Mouse (Mus musculus) liver, embryonic 14.5 days (tissue): ENCODE measurements around the gene Mroh8. TPM values are rescaled to one million over a fixed set of nuclear protein-coding genes. Genes with fewer than 3 reads are reported as not detected.
"Not testable (repeated sequence)": the region's sequence is repeated elsewhere in the genome, so short reads cannot be mapped to it uniquely, and the experiment has no call there.

Experiments
- ATAC-seq: fragments of 200-750 bp; cut with Nextera tagmentation; 2 replicates; pipeline ENCODE4 v1.8.0; 2017; ENCODE audit warnings: moderate number of reproducible peaks, mild to moderate bottlenecking, moderate library complexity; ENCODE audit not compliant: insufficient read depth
- DNase-seq, 3 experiments: peaks; one replicate each; pipeline ENCODE4 v3.0.0-alpha.2; 2012 to 2013; ENCODE audit warnings: low read depth in 3 of 3, low spot score in 3 of 3
- H3K27ac ChIP-seq: fragments of 300-500 bp; sonication (generic); 2 replicates; pipeline ENCODE4 v1.5.1; 2014; ENCODE audit warnings: moderate library complexity, mild to moderate bottlenecking, control low read depth, inconsistent platforms
- H3K27me3 ChIP-seq: fragments of 300-500 bp; sonication (generic); 2 replicates; pipeline ENCODE4 v1.6.1; 2014; ENCODE audit warnings: mild to moderate bottlenecking, low read length, moderate library complexity; ENCODE audit not compliant: control insufficient read depth, insufficient read depth
- H3K36me3 ChIP-seq: fragments of 300-500 bp; sonication (generic); replicated peaks from 2 replicates; pipeline ENCODE4 v1.6.1; 2014; ENCODE audit warnings: low read depth; ENCODE audit not compliant: control insufficient read depth, insufficient read depth
- H3K4me1 ChIP-seq, 2 experiments: fragments of 200-500 bp in 1 of 2; fragments of 300-500 bp in 1 of 2; sonication (generic) in 1 of 2; replicated peaks; 2 replicates each; pipeline ENCODE4 v1.6.1; 2012 to 2014; ENCODE audit warnings: antibody characterized with exemption in 1 of 2, inconsistent platforms in 1 of 2, low read length in 1 of 2; ENCODE audit not compliant: control insufficient read depth in 2 of 2, insufficient read depth in 2 of 2
- H3K4me2 ChIP-seq: fragments of 300-500 bp; sonication (generic); 2 replicates; pipeline ENCODE4 v1.6.1; 2014; ENCODE audit warnings: low read depth, mild to moderate bottlenecking, control low read depth, moderate library complexity
- H3K4me3 ChIP-seq, 2 experiments: fragments of 200-500 bp in 1 of 2; fragments of 300-500 bp in 1 of 2; sonication (generic) in 1 of 2; 2 replicates each; pipeline ENCODE4 v1.5.1; 2012 to 2014; ENCODE audit warnings: low read depth in 2 of 2, low read length in 2 of 2, mild to moderate bottlenecking in 2 of 2, control low read depth in 1 of 2, inconsistent platforms in 1 of 2, moderate library complexity in 1 of 2; ENCODE audit not compliant: insufficient read depth in 1 of 2
- H3K9ac ChIP-seq: fragments of 300-500 bp; sonication (generic); replicated peaks from 2 replicates; pipeline ENCODE4 v1.6.1; 2014; ENCODE audit warnings: mild to moderate bottlenecking, control low read depth, moderate library complexity
- H3K9me3 ChIP-seq: fragments of 300-500 bp; sonication (generic); 2 replicates; pipeline ENCODE4 v1.6.1; 2016; ENCODE audit warnings: low read length, mixed read lengths; ENCODE audit not compliant: control insufficient read depth
- CTCF ChIP-seq: IDR thresholded peaks from 2 replicates; pipeline ENCODE4 v1.5.1; 2016; ENCODE audit warnings: antibody characterized with exemption, low read depth, control low read depth
- EP300 ChIP-seq: IDR thresholded peaks from 2 replicates; pipeline ENCODE4 v1.6.1; 2016; ENCODE audit warnings: antibody characterized with exemption, low read depth
- WGBS: fragments of 180-500 bp; shearing (Covaris S2); extraction: QIAGEN DNeasy Blood & Tissue Kit; methylation state at CpG from one replicate; pipeline ENCODE4 v1.1.7; 2014; ENCODE audit not compliant: insufficient replicate concordance; 5-methylcytosine and 5-hydroxymethylcytosine counted together
- polyA plus RNA-seq, 2 experiments: library from polyadenylated mRNA; depleted of rRNA in 1 of 2; stranded (reverse) in 1 of 2; unstranded in 1 of 2; fragments of >200 nt; fragmentation: Nextera tagmentation in 1 of 2; extraction: Ambion mirVana in 1 of 2; gene quantifications; 2 replicates each; pipeline versions ENCODE4 v1.2.1 to v1.2.3; 2012 to 2014

Mroh8 gene
- polyA plus RNA-seq, 2 experiments: 0.05 to 0.11 TPM

- Histone ChIP-seq H3K4me3 (peak overlapping the region in 1 of 2 experiments; percentile 99; a peak in 2 of 4 replicates), H3K36me3 (peaks cover 34% of the 10 kb centered on the region), H3K4me2 (peak overlapping the region; percentile 83), H3K27ac (no peak overlapping the region), H3K27me3 (no peaks in the 10 kb centered on the region), H3K4me1 (peaks cover 0 to 5% of the 10 kb centered on the region in 2 experiments; a peak in 3 of 4 replicates), H3K9me3 (no peaks in the 10 kb centered on the region), H3K9ac (peak overlapping the region; percentile 100; the same call in 1 of the 2 replicates)
- WGBS: 66% methylated on average over 6 of the region's 6 CpGs
- ATAC-seq (no peak), DNase-seq (no peak)
- TF ChIP-seq EP300: no peak
- no peak for TF ChIP-seq CTCF
These were observed 77.0 kb downstream of the Mroh8 start for GRCm38 (mm10) chr2:157202361-157202760.

GRCm38 (mm10) chr2:157201081-157201830 is 78.1 kb downstream of the Mroh8 start:
- peak overlapping the region; percentile 15 for H3K4me2 ChIP-seq

GRCm38 (mm10) chr2:157198405-157198804 is 80.9 kb downstream of the Mroh8 start:
- H3K9me3 ChIP-seq, H3K9ac ChIP-seq, H3K27ac ChIP-seq, DNase-seq, H3K27me3 ChIP-seq, H3K4me1 ChIP-seq, H3K4me3 ChIP-seq, H3K4me2 ChIP-seq, ATAC-seq: not testable (repeated sequence)
- H3K36me3 ChIP-seq: peaks cover 73% of the 10 kb centered on the region
- 93% methylated on average over 11 of the region's 11 CpGs for WGBS

More at GRCm38 (mm10) chr2:157201081-157201830, 78.1 kb downstream of the Mroh8 start:
- no peak for DNase-seq
- no peak overlapping the region for H3K9ac ChIP-seq
- no peak overlapping the region for H3K4me3 ChIP-seq
- 72% methylated on average over 6 of the region's 6 CpGs for WGBS
- H3K36me3 ChIP-seq: peaks cover 45% of the 10 kb centered on the region
- TF ChIP-seq CTCF (no peak), EP300 (no peak)
- H3K27ac ChIP-seq: no peak overlapping the region
- H3K27me3 ChIP-seq: no peaks in the 10 kb centered on the region
- peaks cover 0 to 5% of the 10 kb centered on the region in 2 experiments; a peak in 3 of 4 replicates for H3K4me1 ChIP-seq
- no peak for ATAC-seq
- no peaks in the 10 kb centered on the region for H3K9me3 ChIP-seq

DNA sequence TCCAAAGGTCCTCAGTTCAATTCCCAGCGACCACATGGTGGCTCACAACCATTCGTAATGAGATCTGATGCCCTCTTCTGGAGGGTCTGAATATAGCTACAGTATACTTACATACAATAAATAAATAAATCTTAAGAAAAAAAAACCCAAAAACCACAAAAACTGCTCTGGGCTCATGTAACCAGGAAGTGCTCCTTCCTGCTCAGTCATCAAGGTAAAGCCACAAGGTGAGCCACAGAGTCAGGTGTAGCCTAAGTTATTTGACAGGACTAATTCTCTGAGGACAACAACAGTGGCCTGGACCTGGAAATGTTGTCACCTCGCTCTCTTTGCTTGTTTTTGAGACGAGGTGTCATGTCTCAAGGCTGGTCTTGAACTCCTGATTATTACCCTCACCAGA is 88.7 kb downstream of the Mroh8 start:
- Histone ChIP-seq H3K27ac (no peak overlapping the region), H3K27me3 (no peaks in the 10 kb centered on the region), H3K4me2 (no peak overlapping the region), H3K36me3 (peaks cover 94% of the 10 kb centered on the region), H3K9me3 (no peaks in the 10 kb centered on the region), H3K4me1 (peaks cover 0 to 3% of the 10 kb centered on the region in 2 experiments; a peak in 2 of 4 replicates), H3K9ac (no peak overlapping the region), H3K4me3 (no peak overlapping the region)
- DNase-seq: no peak
- no peak for ATAC-seq
- TF ChIP-seq EP300 (no peak), CTCF (no peak)
- WGBS: 89% methylated on average over 4 of the region's 4 CpGs

DNA sequence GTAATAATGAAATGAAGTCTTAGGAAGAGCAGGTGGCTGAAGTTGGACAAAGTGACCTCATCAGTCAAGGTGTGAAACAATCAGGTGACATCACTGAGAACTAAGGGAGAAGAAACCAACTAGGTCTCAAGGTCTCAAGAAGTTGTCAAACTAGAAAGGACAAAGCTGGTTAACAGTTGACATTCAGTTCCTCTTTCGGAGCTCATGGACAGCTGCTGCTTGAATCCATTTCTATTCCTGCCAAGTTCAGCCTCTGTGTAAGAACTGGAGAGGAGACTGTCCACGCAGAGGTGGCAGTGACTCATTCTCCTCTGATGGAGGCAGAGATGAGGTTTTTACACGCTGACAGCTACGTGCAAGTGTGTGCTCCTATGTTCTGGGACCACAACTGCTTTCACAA is 92.1 kb downstream of the Mroh8 start:
- Histone ChIP-seq H3K27me3 (no peaks in the 10 kb centered on the region), H3K4me2 (no peak overlapping the region), H3K4me1 (peaks cover 8 to 15% of the 10 kb centered on the region in 2 experiments), H3K27ac (no peak overlapping the region), H3K4me3 (no peak overlapping the region), H3K9me3 (no peaks in the 10 kb centered on the region), H3K9ac (no peak overlapping the region), H3K36me3 (peaks cover 76% of the 10 kb centered on the region)
- no peak for DNase-seq
- no peak for TF ChIP-seq CTCF
- no peak for TF ChIP-seq EP300
- no peak for ATAC-seq
- 78% methylated on average over 4 of the region's 4 CpGs for whole genome bisulfite sequencing
